Mouse (Mus musculus) cerebellum, adult 11 months (tissue): ENCODE results near the gene Gpr63.
A peak's percentile ranks its signal among the peaks of the same experiment; 100 is the strongest.
"Not testable (repeated sequence)": the region's sequence is repeated elsewhere in the genome, so short reads cannot be mapped to it uniquely, and the experiment has no call there.

Experiments
- DNase-seq: peaks from one replicate; pipeline ENCODE4 v3.0.0; 2022

The Gpr63 gene

DNA sequence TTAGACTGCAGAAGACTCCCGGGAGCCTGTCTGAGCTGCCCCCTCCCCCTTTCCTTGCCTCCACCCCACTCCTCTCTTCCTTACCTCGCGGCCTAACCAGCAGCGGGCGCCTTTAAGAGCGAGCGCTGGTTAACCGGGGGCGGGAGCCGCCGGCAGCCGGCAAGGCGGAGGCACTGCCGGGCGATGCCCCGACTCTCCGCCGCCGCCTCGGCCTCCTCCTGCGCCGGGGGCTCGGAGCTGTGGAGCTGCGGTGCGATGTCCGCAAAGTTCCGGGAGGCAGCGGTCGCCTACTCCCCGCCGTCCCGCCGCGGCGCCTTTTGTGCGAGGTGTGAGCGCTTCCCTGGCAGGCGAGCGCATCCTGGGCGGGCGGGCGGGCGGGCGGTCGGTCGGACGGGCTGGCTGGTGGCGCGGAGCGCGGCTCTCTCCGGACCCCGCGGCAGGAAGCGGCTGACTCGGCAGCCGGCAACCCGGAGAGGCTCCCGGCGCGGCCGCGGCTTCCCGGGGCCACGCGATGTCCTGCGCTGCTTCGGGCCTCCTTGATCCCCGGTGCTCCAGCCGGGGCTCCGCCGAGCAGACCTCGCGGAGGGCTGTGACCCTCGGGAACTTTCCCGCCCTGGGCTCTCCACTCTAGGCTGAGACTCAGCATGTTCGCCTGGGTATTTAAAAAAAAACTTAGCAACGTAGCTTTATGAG lies at the start of gene Gpr63:
Gene Gpr63 (plus strand): TSS at position 109 of the 693 bp plus-strand sequence.
- DNase-seq, result peak; percentile 62

DNA sequence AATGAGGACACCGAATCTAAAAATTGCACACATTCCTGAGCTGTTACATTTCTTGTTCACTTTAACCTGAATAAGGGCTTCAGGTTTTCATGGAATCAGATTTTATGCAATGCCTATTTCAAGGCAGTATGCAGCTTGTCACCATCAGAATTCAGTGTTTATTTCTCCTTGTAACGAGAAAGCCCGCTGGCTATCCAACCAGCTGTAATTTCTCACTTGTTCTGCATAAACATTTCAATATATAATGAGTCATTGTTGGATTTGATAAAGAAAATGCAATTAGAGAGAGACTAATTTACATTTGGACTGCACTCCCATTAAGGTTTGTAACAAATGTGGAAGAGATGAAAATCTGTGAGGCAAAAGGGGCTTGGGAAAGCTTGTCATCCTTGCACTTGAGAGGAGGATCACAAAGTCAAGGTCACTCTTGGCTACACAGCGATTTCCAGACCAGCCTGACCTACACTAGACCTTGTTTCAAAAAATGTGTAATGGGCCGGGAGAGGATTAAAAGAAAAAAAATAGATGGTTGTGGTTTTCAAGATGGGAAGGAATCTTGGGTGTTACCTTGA lies 46.1 kb upstream of the Gpr63 start:
- no peak for DNase-seq

DNA sequence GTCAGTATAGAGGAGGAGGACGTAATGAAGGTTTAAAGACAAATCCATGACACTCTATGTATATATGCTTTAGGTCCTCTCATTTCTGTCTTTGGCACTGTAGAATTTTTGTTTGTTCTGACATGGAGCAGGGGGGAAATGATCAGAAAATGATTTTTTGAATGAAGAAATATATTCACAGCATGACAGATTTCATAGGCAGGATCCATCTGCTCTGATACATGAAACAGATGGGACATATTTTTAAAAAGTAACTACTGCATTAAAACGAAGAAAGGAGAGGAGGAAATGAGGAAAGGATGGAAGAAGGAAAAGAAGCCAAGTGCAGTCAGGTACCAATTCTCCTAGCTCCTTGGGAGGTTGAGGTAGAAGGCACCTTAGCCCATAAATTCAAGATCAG lies 41.5 kb upstream of the Gpr63 start:
- DNase-seq, result no peak

DNA sequence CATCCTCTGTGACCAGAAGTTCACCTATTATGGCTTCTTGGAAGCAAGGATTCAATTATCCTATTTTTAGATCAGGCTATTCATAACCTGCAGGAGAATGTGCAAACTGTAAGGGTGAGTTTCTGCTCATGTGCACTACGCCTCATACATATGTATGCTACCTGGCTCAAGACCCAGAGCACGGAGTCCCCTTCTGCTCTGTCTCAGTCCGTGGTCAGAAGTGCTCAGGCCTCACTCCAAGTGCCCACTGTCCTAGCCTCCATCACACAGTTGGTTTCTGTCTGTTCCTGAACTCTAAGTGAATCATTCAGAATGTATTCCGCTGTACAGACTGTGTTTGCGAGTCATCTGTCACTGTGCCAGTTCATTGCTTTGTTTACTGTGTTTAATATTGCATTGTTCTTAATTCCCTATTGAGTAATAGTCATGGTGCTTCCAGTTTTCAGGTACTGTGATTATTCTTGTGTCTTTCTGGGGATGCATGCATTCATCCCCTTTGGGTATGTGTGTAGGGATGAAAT lies 37.9 kb upstream of the Gpr63 start:
- no peak for DNase-seq

DNA sequence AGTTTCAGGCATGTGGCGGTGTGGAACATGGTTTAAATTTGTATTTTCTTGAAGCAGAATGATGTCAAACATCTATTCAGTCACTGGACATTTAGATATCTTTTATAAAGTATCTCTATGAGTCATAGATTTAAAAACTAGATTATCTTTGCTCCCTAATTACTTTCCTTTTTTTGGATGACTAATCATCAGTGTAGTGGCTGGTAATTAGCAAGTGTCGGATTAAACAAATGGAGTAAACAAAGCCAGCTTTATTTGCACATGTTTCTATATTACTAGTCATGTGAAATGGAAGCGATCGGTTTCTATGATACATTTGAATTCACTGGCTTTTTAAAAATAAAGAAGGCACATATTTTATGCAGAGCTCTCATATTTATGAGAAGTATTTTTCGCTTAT lies 37.3 kb upstream of the Gpr63 start:
- DNase-seq, result no peak

DNA sequence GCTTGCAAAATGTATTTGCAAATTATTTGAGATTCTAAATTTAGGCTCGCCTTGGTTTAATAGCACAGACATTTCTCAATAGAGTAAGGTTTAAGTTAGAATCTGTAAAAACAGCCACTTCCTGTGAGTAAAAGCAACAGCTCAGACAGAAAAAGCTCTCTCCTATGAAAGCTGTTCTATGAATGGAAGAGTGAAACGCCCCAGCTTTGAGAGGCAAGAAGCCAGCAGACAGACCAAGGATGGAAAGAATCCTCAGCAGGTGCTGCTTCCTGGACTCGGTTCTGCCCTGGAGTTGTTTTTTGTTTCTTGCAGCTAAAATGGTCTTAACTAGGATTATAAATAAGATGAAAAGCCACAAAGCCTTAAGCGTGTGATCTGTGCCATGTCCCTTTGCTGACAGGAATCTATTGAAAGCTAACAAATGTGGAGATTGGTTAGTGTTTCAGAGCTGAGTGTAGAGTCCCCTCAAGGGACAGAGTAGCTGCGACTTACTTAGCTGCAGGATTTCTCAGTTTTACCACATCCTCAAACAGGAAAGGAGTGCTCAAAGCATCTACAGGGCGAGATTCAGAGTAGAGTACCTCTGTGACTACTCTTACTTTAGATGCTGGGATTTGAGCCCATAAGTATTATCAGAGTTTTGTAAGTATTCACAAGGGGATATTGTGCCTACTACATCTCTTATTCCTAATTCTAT lies 23.3 kb upstream of the Gpr63 start:
- no peak for DNase-seq

DNA sequence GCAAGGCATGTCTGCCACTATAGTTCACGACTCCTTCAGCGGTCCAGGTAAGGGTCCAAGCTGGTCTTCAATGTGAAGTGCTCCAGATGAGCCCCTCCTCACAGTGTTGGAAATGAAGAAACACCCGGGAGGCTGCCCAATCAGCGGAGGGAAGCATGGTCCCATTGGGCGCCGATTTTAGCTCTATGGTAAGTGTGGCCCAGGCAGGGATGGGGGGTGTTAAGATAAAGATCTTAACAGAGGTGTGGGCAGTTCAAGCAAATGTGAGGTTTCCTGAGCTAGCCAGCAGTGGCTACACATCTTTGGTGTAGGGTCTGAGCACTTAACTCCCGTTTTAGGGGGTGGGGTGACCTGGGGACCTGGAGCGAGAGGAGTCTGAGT lies 299 bp upstream of the Gpr63 start:
- DNase-seq, result peak; percentile 6

DNA sequence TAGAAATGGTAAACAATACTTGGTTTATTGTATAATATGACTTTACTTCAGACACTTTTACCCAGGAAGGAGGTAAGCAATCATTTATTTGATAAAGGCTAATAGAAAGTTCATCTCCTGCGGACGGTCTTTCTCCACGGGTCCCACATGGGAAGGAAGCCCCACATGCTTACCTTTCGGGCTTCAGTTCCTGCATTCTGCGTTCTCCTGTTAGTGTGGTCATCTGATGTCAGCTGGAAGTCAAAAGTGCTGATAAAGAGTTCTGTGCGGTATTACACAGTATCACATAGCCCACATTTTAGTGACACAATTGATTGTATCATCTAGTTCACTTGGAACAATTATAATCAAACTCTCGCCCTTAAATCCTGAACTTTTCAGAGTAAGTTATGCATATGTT lies 1.0 kb downstream of the Gpr63 start:
- DNase-seq, result no peak

DNA sequence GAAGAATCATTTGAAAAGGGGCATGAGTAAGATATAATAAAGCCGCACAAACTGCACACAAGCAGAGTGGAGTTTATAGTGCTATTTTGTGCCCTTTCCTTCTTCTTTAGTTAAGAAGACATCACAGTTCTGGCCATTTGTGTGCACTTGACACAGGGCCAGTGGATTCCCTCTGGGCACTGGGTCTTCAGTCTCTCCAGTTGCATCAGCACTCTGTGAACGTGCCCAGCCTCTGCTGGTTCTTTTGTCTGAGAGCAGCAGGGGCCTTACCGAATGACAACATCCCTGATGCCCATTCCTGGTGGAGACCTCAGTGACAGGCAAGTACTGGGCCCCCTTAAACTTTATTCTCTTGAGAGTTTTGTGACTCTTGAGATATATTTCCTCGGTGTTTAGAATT lies 12.4 kb downstream of the Gpr63 start:
- DNase-seq, result no peak

DNA sequence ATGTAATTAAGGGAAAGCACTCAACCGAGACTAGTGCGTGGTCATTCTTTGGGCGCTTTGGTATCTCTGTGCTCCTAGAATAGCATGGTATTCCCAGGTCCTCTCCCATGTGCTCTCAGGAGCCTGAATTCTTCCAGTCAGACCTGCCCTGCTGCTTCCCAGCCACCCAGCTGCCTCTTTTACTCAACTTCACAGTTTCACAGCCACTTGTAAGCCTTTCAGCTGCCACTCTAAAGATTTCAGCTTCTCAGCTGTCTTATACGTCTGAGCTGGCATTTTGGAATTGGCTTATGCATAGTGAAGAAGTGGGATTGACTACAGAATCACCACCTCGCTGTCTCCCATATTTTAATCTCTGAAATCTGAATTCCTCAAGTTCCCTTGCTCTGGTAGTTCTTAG lies 19.4 kb downstream of the Gpr63 start:
- no peak for DNase-seq

DNA sequence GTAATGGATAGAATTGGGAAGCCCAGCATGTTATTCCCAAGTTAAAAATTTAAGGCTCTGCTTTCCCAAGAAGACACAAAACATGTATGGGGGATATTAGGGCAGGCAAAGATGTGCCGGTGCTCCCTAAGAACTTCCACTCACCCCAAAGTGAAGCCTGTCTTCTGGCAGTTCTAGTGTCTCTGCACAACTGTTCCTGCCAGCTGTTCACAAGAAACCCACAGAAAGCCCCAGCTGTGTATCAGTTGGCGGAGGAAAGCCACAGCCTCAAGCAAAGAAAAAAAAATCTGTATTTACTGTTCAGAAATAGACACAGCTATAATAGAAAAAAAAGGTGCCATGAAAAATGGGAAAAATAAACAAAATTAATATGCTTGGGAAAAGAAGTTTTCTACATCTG lies 25.3 kb downstream of the Gpr63 start:
- DNase-seq, result no peak

DNA sequence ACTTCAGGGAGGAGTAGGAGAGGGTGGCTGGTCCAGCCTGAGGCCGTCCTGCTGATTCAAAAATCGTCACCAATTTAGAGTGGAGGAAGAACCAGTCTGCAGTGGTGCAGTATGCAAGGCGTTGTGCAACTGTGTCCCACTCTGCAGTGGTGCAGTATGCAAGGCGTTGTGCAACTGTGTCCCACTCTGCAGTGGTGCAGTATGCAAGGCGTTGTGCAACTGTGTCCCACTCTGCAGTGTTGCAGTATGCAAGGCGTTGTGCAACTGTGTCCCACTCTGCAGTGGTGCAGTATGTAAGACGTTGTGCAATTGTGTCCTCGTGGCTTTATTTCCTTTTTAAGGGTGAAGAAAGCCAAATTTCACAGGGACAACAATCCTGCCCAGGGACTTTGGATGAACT lies 43.1 kb downstream of the Gpr63 start:
- DNase-seq, result not testable (repeated sequence)

DNA sequence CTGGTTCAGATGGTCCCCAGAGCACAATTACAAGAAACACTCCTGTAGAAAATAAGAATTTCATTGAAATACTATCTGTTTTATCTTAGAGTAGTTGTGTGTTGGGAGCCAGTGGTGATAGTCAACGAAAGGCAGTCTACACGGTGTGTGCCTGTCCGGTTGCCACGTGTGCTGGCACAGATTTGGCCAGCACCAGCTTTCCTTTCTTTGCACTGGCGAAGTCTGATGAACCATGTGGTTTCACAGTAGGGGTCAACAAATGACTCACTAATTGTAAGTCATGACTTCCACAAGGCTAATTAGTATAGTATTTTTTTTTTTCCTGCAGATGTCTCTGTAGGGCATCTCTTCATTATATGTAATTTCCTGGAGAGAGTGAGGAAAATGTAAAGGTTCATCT lies 45.6 kb downstream of the Gpr63 start:
- DNase-seq, result peak; percentile 7

DNA sequence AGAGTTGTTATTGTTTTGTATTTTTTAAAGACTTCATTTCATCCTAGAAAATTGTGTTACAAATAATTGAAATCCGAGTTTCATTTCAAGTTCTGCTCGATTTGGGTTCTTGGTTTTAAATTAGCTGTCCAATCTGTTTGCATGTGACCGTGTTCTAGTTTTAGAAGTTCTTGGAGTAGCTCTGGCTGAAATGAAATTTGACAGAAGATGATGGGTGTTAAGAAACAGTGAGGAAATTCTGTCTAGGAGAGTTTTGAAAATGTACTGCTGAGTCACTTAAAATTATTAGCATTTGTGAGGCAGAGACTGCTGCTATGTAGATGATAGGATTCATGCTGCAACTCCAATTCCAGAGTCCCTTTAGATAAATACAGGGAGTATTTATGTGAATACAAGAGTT lies 46.5 kb downstream of the Gpr63 start:
- no peak for DNase-seq

DNA sequence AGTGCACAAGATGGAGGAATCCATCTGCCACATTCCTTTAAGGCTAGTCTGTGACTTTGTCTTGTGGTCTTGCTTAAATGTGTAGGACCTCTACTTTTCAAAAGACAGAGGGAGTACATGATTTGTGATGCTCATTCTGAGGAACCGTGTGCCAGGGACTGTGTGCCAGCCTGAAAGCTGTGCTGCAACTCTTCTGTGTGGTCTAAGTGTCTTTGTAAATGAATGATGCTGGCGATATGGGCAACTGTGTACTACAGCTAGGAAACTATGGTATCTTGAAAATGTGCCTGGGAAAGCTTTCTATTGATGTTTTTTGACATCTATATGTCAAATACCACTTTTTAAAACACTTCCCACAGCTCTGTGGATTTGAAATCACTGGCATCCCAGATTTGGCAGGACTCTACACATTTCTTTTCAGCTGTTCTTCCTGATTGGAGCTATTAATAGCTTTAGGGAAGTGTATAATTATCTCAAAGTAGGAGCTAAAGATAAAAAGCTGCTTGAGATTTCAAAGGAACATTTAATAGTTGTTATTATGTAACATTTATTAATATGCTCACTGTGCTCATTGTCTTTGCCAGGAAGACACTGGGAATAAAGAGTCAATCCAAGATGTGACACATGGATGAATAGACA lies 48.9 kb downstream of the Gpr63 start:
- no peak for DNase-seq

DNA sequence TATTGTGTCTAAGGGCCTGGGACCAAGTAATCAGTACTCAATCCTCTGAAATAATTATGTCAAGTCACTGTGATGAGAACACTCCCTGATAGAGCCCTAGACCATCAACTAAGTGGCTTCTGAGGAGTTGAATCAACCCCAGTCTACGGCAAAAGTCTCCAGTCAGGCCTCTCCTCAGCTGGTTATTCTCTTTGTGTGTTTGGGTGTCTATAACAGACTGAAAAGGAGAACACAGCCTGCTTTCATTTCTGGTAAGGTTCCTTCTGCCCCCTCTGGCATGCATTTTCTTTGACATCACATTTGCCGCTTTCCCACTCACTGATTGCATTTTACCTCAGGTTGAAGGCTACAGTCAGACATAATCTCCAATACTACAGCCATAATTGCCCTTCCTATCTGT lies 62.0 kb downstream of the Gpr63 start:
- no peak for DNase-seq

DNA sequence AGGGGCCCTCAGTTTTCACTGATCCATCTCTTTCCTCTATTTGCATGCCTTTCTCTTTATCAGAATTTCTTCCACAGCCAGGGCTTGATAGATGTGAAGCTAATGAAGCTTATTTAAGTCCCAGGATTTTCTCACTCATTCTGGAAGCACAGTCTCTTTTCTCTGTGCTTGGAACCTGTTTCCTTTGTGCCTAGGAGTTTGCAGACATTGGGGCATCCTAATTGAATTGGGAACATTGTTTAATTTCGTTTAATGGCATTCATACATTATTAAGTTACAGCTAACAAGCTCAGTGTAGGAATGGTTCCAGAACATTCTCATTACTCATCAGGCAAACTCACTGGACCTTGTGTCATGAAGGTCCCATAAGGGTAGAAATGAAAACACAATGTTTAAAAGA lies 62.5 kb downstream of the Gpr63 start:
- DNase-seq, result no peak

DNA sequence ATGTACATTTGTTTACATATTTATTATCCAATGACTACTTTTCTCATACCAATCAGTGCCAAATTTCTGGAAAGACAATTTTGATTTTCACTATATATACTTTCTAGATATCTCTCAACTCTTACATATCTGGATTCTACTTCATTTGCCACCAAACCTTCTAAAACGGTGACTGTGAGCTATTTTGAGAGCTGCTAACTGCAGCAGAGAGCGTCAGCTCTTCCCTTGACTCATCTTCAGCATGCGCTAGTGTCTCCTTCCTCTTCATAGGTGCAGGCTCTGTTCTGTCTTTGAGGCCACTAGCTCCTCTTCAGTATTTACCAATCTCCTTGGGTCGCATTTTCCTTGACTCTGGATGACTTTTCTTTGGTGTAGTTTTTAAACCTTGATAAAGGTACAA lies 63.7 kb downstream of the Gpr63 start:
- DNase-seq, result no peak

DNA sequence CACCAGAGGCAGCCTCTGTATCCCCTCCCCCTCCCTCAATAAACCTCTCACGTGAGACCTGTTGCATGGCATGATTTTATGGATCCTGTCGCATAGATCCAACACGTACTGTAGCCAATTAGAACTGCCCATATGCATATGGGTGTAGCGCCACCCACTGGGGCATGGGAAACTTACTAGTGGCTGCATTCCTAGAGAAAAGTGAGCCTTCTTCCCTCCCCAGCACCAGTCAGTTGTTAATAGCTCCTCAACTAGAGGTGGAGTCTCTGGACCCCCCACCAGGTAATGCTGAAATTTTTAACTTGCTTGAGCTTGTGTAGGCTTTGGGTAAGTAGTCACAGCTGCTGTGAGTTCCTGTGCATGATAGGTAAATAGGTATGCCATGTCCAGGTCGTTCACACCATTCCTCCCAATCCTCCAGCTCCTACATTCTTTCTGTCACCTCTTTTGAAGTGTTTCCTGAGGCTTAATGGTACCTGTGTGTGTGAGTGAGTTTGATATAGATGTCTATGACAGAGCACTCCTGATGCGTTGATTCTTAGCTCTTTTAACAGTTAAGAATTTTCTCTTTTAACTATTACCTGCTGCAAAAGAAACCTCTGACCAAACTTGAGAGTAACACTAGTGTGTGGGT lies 69.1 kb downstream of the Gpr63 start:
- DNase-seq, result no peak

DNA sequence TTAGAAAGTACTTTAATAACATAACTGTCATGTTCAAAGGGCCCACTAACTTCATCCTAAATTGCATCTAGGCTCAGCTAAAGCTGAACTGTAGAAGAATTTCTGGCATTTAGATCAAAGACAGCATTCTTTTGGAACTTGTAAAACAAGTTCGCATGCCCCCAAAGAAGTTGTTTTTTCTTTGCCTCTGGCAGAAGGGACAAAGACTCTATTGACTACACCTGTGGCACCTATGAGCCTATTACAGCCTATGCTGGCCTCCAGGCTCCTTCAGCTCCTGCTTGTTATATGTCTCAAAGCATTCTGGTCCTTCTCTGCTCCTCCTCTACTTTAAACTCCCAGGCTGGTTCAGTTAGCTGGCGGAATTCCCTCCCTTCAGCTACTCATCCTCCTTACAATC lies 69.6 kb downstream of the Gpr63 start:
- no peak for DNase-seq

DNA sequence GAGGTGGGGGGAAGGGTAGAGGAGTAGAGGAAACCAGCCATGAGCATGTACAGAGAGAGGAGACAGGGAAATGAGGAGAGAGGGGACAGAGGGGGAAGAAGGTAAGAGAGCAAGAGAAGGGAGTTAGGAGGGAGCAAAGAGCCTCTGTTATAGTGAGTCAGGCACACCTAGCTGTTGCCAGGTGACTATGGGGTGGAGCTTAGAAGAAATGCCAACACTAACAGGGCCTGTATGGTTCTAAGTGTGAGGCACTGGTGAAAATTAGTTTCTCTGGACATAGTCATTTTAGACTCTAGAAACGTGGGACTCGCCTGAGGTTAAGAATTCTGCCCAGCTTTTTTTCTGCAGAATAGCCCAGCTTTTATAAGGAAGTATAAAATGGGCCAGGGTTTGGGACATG lies 71.1 kb downstream of the Gpr63 start:
- DNase-seq, result no peak

DNA sequence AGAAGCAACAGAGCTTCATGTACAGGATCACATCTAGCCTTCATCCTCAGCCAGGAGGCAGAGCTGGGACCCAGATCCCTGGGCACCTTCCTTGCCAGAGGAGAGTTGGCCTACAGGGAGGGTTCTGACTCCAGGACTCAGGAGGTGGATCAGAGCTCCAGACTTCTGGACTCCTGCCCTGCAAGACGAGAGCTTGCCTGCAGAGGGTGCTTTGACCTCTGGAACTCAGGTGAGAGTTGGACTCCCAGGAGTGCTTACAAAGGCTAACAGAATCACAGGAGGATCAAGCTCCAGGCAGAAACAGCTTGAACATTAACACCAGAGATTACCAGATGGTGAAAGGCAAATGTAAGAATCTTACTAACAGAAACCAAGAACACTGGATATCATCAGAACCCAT lies 89.3 kb downstream of the Gpr63 start:
- not testable (repeated sequence) for DNase-seq
